Mouse (Mus musculus) kidney, adult 2 months (tissue): ENCODE data around the gene Elof1.

Source experiments
- CTCF ChIP-seq: fragments of 200-500 bp; conservative IDR thresholded peaks from 2 replicates; pipeline ENCODE4 v1.5.1; 2011; ENCODE audit warnings: low read depth, mild to moderate bottlenecking, control low read depth, low read length, moderate library complexity, mixed read lengths; ENCODE audit not compliant: insufficient read depth, insufficient read length
- POLR2A ChIP-seq: fragments of 200-500 bp; IDR thresholded peaks from one replicate; pipeline ENCODE4 v1.6.1; 2011; ENCODE audit warnings: low read depth, low read length, control low read depth

GRCm38 (mm10) chr9:22099922-22100321 is 17.1 kb downstream of the Elof1 start:
- TF ChIP-seq POLR2A (no peak), CTCF (no peak)
